ENCODE assay signal across 23 mouse cellular contexts in genomic region chr11:80902664-80903063, GRCm38 (mm10). TPM values are rescaled to one million over a fixed set of nuclear protein-coding genes. Genes with fewer than 3 reads are reported as not detected.
"Had no signal": no experiment of that assay in that cellular context is flagged by ENCODE, and none has a peak within 500 bp of the region (broad histone marks: within the 10 kb centered on the region; RNA-seq: fewer than 3 reads in every experiment).

No protein-coding gene starts in this region.

- H3K4me1 ChIP-seq: stomach, embryonic 15.5 days had no signal

- DNase-seq: retina, postnatal 1 day; right cerebral cortex, adult 18-20 months; right cerebral cortex, postnatal 14 days; right cerebral cortex, postnatal 25 days; right cerebral cortex, postnatal 4 days; spleen, adult 18-20 months; thymus, adult 18-20 months; thymus, adult 2 months; thymus, postnatal 14 days; thymus, postnatal 25 days; thymus, postnatal 36 days; thymus, postnatal 4 days had no signal

- H3K4me3 ChIP-seq: neural tube, embryonic 13.5 days; neural tube, embryonic 15.5 days; stomach, embryonic 15.5 days had no signal

- H3K27ac ChIP-seq: neural tube, embryonic 13.5 days; neural tube, embryonic 15.5 days; stomach, embryonic 15.5 days; stomach, postnatal 0 days had no signal

- H3K36me3 ChIP-seq: neural tube, embryonic 13.5 days; neural tube, embryonic 15.5 days; stomach, embryonic 15.5 days had no signal

- H3K4me2 ChIP-seq: neural tube, embryonic 13.5 days; neural tube, embryonic 15.5 days; stomach, embryonic 15.5 days had no signal

- H3K9me3 ChIP-seq: neural tube, embryonic 13.5 days; neural tube, embryonic 15.5 days; stomach, embryonic 15.5 days had no signal

- H3K9ac ChIP-seq: neural tube, embryonic 13.5 days; neural tube, embryonic 15.5 days; stomach, embryonic 15.5 days had no signal

- H3K27me3 ChIP-seq: neural tube, embryonic 13.5 days; neural tube, embryonic 15.5 days; stomach, embryonic 15.5 days had no signal

RNA-seq across cellular contexts. Expression of gene Spaca3, which starts 44.5 kb away (rescaled TPM):
- polyA plus RNA-seq: neural tube, embryonic 13.5 days; neural tube, embryonic 14.5 days; neural tube, embryonic 15.5 days; small intestine, adult 2 months; spleen, adult 2 months; stomach, embryonic 14.5 days; stomach, embryonic 15.5 days; stomach, embryonic 16.5 days; thymus, postnatal 0 days; urinary bladder, adult 2 months had no signal
